Mouse (Mus musculus) cerebellum, adult 9-11 months (tissue): ENCODE measurements at regions not wholly inside any gene's neighbourhood (a gene's known extent, or its start where the extent isn't known, plus 50 kb on each side); places are given as distances from the start of the nearest gene placed in this dataset.
A peak's percentile ranks its signal among the peaks of the same experiment; 100 is the strongest.

Source experiments
- DNase-seq: peaks from one replicate; pipeline ENCODE4 v3.0.0; 2022

DNA sequence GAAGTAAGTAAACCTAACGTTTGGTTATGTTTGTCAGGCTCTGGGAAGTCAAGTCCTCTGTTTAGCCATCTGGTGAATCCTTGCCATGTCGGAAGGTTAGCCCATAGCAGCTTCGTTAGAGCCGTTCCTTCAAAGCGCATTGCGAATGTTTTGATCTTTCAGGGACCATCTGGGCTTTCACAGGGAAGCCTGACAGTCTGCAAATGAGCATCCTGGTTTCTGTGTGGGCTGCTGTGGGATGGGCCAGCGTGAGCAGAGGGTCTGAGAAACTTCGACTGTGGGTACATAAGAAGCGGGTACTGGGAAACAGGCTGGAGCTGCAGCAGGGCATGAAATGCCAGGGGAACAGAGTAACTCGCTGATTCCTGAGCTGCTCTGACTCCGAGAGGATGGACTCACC is 274.7 kb upstream of the Nr2f2 start:
- no peak for DNase-seq

DNA sequence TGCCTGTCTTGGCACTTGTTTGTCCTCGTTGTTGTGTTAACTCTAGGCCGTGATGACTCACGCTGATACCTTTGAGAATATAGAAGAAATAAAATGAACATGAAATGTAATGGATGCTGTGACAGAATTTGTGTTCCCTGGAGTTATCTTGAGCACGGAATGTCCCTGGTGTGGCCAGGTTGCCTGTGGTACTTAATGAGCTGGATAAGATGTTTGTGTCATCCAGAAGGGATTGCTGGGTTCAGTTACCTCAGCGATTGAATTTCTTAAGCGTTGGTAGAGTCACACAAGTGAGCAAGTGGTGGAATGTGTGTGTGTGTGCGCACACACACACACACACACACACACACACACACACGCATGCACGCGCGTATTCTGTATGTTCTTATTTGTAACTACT is 274.0 kb upstream of the Nr2f2 start:
- DNase-seq: no peak

DNA sequence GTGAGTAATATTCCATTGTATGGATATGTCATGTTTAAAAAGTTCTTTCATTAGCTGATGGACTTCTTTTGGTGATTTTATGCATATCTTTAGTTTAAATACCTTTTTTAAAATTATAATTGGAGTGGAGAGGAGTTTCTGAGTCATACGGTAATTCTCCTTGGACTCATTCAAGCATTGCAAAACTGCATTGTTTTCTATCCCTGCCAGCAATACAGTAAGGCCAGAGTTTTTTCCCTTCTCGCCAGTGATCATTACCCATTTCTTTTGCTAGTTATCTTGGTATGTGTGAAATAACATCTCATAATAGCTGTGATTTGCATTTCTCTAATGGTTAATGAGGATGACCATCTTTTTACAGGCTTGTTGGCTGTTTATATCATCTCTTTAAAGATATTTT is 271.6 kb upstream of the Nr2f2 start:
- DNase-seq: no peak

DNA sequence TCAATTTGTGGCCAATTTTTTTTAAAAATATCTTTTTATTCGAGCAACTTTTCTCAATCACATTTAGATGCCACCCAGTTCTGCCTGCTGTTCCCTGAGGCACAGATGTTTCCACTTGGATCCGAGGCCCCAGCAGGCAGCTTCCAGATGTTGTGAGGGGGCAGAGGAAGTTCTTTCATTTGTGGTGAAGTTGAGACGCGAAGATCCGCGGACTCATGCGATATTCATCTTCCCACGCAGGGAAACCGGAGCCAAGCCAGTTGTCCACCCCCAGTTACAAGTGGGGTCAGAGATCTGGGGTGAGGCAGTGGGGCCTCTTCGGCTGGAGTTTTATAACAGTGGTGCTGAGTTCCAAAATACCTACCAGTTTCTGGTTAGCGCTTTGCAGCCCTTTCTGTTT is 267.5 kb upstream of the Nr2f2 start:
- no peak for DNase-seq

DNA sequence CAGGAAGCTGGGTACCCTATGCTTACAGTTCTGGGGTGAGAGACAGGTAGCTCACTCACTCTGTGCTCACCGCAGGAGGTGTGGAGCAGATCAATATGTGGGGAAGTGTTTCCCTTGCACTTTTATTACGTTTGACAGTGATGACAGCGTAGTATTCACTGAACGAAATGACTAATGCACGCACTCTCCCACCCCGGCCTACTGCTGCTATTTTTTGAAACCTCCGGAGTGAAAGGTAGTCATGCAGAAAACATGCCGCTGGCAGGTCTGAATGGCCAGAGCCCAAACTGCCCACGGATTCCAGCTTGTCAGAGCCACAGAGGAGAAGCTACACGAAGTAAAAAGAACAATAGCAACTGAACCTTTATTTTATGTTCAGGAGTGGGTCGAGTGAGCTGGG is 267.0 kb upstream of the Nr2f2 start:
- no peak for DNase-seq

DNA sequence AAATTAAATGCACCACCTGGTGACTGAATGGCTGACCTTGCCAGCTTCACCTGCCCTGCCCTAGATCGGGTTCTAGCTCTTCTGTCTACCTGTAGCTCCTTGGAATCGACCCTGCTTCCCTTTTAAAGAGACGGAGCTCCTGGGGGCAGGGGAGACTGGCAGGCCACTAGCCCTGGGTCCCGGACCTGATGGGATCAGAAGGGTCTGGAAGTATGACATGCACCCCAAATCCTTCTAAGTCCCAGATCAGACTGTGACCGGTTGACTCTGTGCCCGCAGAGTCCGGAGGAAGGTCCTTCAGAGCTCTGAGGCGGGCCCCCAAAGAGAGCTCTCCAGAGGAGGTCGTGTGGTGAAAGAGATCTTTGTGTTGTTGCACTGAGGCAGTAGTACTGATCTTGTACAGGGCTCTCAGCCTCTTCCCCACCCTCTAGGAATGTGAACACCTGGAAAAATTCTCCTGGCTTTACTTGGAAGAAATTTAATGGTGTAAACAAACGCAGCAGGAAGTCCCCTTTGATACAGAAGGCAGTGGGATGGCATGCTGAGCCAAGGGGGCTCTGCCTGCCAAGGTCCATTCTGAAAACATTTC is 259.2 kb upstream of the Nr2f2 start:
- no peak for DNase-seq

DNA sequence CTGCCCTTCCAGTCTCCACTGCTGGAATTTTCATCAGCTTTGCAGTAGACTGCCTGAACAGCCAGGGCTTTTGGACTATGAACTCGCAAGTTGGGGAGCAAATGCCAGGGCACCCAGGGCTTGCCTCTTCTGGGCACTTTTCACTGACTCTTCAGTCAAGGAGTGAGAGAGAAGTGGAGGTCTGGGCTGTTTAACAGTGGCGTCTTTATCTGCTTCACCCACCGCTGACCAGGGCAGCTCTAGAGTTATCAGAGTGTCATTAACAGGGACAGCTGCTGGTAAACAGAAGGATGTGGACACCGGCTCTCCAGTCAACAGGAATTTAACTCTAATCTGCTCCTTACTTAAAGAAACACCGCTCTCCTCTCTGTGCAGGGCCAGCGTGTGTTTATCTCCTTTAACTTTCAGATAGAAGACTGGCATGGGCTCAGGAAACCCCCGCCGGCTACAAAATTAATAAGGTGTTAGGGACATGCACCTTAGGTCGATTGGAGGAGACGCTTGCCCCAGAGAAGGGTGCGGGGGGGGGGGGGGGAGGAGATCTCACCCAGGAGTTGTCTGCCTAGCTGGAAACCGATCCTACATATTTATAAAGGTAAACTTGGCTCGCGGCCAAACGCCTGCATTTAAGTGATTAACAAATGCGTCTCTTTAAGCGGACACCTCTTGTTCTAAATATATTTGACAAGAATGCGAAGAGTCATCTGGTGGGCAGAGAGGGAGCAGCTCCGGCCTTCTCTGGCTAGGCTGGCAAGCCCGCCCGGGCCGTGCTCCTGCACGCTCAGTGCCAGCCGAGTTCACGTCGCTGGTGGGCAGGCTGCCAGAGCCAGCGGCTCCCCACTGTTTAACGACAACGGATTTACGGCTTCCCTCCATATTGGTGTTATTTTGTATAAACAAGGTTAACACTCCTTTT is 258.4 kb upstream of the Nr2f2 start:
- DNase-seq: peak; percentile 6

DNA sequence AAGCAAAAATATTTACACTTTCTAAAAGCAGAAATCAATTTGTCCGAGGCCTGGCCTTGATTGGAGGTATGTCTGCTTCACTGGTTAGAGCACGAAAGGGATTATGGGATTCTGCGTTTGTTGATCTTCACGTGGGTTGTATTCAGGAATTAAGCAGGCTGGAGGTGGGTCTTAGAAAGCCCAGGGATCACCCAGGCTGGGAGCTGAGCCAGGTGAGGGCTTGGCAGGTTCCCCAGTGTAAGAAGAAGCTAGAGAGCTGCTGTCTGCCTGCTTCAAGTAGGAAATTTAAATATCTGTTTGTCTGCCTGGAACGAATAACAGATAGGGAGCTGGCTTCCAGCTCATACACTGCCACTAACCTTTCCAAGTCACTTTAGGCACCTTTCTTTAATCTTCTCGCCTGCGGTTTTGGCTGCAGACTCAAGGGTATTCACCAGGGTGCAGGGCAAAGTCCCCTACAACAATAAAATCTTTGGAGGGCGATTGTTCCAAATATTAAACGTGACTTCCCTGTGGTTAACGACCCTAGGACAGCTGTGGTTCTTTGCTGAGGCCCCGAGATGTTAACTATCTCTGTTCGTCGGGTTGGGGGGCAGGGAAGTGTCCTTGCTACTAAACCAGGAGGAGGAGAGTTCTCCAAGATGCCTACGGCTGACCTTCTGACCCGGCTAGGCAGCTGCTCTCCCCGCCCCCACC is 257.6 kb upstream of the Nr2f2 start:
- no peak for DNase-seq

DNA sequence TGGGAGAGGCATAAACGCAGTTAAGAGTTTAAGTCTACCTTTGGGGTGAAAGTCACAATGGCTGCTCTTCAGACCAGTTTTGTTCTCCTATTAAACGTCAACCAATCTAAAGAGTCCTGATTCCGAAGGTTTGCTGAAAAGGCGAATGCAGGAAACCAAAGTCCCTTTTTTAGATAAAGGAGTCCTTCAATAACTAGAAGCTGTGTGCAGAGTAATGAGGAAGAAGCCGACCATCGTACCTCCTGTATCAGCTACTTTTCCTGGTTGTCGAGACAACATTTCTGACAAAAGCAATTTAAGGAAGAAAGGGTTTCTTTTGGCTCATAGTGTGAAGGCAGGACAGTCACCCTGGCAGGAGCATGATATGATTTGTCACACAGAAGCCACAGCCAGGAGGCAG is 252.9 kb upstream of the Nr2f2 start:
- DNase-seq: no peak

DNA sequence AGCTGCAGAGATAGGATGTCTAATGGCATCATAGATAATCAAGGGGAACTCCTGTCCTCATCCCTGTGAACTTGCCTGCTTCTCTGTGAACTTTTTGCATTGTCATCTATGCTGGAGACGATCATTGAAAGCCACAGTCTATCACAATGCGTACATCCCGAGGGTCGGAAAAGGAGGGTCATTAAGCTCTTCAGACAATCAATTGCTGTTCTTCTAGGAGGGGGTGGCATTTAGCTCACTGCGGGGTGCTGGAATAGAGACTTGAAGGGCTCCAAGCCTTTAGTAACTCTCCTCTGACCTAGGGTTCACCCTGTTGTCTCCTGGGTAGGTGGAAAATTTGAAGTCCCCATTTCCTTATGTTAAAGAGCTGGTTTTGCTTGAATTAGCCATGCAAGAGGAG is 251.7 kb upstream of the Nr2f2 start:
- no peak for DNase-seq

DNA sequence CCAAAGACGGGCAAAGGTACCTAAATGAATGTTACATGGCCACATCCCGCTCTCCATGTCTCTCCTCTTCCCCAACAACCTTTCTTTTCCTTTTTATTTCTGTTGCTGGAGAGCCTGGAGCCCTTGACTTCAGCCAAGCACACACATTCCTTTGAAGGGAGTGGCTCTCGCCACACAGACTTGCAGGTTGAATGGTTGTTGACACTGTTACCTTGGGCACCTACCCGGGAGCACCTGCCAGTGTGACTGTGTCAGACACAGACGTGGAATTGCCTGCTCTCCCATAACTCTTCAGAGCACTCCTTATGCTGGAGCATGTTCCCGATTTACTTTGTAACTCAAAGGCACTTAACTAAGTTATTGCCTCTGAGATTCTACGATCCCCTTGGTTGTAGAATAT is 240.0 kb upstream of the Nr2f2 start:
- DNase-seq: no peak

DNA sequence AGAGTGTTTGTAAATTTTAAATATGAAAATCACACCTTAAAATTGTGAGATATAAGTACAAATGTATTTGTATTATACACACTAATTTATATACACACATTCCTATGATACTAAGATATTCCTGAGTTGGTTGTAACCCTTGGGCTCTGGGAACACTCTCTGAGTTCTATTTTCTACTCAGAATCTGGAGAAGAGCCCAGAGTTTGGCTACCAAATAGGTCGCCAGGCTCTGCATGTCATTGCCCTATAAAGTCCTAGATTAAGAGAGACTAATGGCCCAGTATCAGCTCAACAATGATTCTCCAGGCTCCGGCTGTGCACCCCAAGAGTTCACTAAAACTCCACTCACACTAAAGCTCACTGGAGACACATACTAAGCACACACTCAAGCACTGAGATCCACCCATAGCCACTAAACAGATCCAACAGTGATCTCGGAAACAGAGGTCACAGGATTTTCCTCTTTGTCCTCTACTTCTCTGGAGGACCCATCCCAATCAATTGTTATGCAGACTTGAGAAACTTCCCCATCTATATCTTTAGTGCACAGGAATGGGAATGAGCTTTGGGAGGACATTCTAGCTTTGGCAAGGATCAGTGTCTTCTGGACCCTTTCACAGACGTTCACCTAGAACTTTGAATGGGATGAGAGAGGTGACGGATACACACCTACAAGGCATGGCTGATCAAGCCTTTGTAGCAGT is 238.1 kb upstream of the Nr2f2 start:
- no peak for DNase-seq

DNA sequence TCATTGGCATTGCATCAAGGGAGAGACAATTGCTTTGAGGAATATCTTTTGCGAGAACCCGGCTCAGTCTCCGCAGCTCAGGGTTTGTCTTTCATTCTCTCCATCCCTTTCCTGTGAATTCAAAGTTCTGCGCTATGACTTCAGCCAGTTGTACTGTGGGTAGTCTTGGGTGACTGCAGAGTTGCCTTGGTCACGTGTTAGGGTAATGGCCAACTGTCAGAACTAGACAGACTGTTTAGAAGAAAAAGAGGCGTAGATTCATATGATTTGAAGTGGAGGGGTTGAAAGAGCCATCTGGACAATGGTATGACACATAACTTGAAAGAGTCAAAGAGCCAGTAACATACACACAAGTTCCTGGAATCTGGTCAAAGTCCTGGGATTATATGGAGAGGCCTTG is 226.5 kb upstream of the Nr2f2 start:
- no peak for DNase-seq

DNA sequence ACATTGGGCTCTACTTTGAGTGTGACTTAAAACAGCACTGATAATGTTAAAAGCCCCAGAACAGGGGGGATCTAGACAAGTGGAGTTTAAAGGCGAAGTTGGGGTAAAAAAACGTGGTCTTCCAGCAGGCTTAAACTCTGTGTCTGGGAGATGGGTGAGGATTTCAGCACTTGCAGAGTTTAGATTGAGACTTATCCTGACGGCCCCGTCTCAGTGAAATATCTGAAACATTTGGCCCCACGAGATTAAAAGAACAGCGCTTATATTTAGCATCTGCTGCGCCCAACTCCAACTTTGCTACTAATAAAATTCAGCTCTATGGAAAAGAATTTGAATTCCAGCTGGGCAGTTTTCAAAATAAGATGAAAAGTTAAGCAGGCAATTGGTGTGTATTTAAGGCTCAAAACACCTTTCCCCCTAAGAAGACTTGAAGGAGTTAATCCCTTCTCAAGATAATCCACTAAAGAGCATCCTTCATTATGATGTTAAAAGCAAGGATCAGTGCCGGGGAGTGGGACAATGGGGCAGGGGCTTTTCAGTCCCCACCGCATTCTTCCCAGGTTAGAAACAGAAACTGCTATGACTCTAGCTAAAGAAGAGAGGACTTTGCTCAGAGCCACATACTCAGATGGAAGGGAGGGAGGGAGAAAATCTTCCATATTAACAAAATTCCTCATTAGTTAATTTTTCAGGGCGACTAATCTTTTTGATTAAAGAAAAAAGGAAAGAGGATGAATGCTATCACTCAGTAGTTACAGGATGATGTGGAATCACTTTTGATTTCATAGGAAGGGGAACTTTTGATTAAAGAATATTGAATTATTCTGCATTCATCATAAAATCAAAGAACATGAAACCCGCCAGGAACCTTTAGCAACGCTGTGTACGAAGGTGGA is 225.1 kb upstream of the Nr2f2 start:
- no peak for DNase-seq

DNA sequence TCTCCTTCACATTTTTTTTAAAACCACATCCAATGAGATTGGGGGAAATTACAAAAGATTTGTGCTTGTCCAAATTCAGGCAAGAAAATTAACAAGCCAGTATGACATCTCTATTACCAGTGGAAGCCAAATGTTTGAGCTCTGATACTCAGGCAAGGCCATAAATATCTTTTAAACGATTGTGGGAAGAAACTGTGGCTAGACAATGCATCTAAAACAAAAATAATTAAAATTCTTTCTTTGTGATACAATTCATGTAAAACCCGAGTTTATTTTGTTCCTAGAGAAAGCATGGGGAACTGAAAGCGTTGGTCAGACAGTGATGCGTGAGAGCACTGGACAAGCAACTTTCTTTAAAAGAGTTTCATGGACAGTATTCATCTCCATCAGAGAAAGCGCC is 223.2 kb upstream of the Nr2f2 start:
- no peak for DNase-seq

DNA sequence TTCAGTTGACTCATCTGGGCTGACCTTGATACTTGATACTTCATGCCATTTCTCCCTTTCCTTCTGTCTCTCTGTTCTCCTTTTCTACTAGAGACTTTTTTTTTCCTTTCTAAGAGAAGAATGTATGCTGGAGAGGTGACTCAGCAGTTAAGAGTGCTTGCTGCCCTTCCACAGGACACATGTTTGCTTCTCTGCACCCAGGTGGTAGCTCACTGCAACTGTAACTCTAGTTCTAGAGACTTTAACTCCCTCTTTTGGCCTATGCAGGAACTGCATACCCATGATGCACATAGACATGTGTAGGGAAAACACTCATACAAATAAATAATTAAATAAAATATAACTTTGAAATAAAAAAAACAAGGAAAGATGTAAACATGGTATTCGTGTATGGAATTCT is 221.5 kb upstream of the Nr2f2 start:
- no peak for DNase-seq

DNA sequence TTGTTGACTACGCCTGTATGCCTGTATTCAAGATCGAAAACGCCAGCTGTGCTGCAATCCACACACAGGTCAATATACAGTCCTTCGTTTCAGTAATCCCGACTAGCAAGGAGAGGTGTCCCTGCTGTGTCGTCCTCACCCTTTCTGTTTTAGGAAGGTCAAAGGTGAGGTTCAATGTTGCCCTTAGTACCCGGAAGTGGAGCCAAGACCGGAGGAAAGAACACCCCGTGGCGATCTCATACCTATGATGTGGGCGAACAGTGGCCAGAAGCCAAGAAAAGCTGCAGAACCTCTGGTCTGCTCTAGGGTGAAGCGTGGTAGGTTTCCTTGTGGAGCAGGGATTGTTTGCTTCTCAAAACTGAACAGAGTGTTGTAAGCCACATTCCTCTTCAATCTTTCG is 217.9 kb upstream of the Nr2f2 start:
- DNase-seq: no peak

DNA sequence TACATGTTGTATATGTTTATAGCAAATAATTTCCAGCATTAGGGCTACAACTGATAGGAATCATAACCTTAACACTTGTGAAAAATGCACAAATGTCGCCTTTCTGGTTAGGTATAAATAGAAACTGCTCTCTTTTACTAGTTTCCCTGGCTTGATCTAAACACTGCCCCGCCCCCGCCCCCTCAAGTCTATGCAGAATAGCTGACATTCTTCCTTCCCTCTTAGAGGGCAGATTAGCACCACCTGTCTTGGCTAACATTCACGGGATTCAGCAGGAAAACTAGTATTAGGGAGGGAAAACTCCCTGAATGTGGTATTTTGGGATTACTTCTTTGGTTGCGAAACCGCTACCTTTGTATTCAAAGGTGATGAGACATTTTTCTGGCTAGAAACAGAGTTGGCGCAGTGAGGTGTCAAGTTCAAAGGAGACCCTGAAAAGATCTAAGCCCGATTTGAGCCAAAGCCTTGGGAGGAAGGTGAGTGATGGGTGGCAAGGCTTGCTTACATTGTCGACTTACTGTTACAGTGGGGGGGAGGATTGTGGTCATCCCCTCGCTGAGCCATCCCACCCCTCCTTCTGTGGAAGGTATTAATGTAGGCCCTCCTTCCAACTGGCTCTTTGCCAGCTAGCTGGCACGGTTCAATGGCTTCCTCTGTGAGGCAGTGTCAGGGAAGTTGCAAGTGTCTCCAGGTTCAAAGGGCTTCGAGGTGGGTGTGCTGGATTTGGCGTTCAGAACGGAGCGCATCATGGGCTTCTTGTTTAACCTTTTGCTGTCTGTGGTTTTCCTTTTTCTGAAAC is 209.8 kb upstream of the Nr2f2 start:
- no peak for DNase-seq

DNA sequence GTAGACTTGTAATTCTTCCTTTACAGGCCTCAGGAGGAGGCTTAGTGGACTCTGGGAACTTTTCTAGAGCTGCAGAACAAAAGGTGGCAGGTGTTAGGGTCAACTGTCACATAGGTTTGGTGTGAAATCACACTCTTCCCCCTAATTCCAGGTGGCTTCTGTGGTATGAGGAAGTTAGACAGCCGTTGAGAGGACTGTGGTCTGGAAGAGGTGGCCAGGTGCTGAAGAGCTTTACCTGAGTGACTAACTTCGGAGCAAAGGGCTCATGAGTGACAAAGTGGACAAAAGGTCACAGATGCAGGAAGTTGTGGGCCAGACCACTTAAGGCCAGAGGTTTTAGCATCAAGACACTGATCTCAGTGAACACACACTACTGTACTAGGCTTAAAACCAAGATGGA is 209.1 kb upstream of the Nr2f2 start:
- no peak for DNase-seq

DNA sequence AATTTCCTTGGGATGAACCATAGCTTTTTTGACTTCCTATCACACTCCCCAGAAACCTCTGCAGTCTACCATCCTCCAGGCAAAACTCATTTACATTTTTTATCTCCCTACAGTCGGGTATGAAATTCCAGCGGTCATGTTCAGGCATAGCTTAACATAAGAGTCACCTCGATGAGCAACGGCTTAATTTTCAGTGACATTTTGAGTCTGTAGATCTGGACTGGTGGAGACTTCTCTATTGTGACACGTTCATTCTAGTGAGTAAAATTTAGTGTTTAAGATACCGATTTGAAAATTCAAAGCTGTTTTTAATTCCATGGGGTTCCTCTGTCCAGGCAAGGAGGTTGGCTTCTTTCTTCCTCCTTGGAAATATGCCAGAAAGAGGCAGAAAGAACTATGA is 207.7 kb upstream of the Nr2f2 start:
- DNase-seq: no peak

DNA sequence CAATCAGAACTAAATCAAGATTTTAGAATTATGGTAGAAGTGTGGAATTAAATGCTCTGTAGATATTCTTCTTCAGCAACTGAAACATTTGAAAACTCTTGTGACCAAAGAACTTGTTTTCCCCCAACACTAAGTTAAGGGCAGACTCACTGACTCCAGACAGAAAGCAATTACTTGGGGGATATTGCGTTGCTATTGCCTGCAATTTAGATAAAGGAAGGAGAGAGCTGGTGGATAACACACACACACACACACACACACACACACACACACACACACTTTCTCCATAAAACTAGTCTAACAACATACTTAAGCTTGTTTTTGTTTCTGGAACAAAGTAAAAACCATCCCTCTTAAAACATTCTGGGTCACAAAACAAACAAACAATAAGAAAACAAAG is 198.5 kb upstream of the Nr2f2 start:
- DNase-seq: no peak
